Mouse (Mus musculus) lung, adult 2 months (tissue): ENCODE data around the gene Calcoco1. TPM values are rescaled to one million over a fixed set of nuclear protein-coding genes. Genes with fewer than 3 reads are reported as not detected.
A peak's percentile ranks its signal among the peaks of the same experiment; 100 is the strongest.

Experiments used
- DNase-seq: peaks from one replicate; pipeline ENCODE4 v3.0.0; 2022
- H3K4me1 ChIP-seq: fragments of 200-500 bp; 2 replicates; pipeline ENCODE4 v1.6.1; 2011; ENCODE audit warnings: low read length; ENCODE audit not compliant: control insufficient read depth, insufficient read depth
- H3K4me3 ChIP-seq: fragments of 200-500 bp; replicated peaks from 2 replicates; pipeline ENCODE3; 2011; ENCODE audit warnings: low read depth, mild to moderate bottlenecking, control low read depth, low read length; ENCODE audit errors: extremely low read depth
- CTCF ChIP-seq: fragments of 200-500 bp; IDR thresholded peaks from 2 replicates; pipeline ENCODE4 v1.5.1; 2011; ENCODE audit warnings: mild to moderate bottlenecking, low read length, control low read depth; ENCODE audit not compliant: insufficient read depth
- POLR2A ChIP-seq: fragments of 200-500 bp; IDR thresholded peaks from 2 replicates; pipeline ENCODE4 v1.6.1; 2011; ENCODE audit warnings: low read depth, mild to moderate bottlenecking, control low read depth, low read length, borderline replicate concordance; ENCODE audit errors: extremely low read depth
- WGBS: fragments of 180-500 bp; shearing (Covaris S2); methylation state at CpG from one replicate; pipeline ENCODE4 v1.1.7; 2018; 5-methylcytosine and 5-hydroxymethylcytosine counted together
- polyA plus RNA-seq: library from polyadenylated mRNA; depleted of rRNA; stranded (reverse); fragments of >200 nt; gene quantifications from 2 replicates; pipeline ENCODE4 v1.2.3, GENCODE M21; 2012

The Calcoco1 gene
- polyA plus RNA-seq, 1 experiment, result 105 TPM

DNA sequence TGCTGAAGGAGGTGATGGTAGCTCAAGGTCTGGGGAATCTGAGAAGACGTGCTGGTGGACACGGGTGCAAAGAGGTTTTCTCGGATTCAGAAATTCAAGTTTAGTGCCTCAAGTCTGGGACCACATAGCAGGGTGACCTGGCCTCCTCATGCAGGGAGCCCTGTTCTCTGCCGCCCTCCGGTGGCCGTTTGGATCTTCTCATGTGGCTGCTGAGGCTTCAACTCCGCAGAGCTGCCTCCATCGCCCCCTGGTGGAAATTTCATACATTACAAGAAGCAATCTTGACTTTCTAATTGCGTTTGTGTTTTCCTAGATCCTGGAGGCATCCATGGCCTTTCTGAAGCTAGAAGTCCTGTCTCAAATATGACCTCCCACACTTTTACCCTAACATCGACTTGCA lies 20.6 kb upstream of the Calcoco1 start:
- Histone ChIP-seq H3K4me1 (0 out of 2 replicates have a peak, but pooled peaks cover 3% of the 10 kb centered on the region), H3K4me3 (no peak overlapping the region)
- peak; percentile 99 for TF ChIP-seq CTCF
- TF ChIP-seq POLR2A, result no peak
- WGBS, result under 1% methylated on average over 10 of the region's 10 CpGs
- DNase-seq, result peak; percentile 85

DNA sequence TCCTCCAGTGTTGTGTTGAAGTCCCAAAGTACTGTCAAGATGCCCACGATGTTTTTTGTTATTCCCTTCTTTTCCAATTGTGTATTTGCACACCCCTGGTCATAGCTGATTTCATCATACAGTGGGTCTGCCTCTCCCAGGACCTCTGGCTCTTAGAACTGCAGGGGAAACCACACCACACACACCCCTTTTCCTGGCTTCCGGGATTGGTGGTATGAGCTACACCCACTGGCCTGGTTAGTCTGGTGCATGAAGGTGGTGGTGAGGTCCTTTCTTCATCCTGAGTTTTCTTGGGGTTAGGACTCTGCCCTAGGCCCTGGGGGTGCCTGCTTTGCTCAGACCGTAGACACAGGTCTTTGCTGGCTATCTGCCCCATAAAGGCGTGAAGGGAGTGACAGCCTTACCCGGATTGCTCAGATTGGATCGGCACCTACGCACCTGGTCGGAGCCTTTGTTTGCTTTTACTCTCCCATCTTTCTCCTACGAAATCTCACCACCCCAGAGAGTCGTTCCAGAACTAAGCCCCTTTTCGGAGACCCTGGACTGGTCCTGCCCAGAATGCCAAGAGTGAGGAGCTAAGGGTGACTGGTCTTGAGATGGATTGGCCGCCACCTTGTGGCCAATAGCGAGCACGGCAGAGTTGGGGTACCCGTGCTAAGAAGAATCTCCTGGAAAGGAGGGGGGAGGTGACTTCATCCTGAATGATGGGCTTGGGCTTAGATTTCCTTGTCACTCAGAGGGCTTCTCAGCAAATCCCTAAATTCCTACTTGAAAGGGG lies 17.7 kb upstream of the Calcoco1 start:
- no peak overlapping the region for H3K4me3 ChIP-seq
- TF ChIP-seq CTCF (peak; percentile 86), POLR2A (no peak)
- peak; percentile 70 for DNase-seq
- H3K4me1 ChIP-seq, result no peaks in the 10 kb centered on the region
- 21% methylated on average over 15 of the region's 15 CpGs for WGBS

DNA sequence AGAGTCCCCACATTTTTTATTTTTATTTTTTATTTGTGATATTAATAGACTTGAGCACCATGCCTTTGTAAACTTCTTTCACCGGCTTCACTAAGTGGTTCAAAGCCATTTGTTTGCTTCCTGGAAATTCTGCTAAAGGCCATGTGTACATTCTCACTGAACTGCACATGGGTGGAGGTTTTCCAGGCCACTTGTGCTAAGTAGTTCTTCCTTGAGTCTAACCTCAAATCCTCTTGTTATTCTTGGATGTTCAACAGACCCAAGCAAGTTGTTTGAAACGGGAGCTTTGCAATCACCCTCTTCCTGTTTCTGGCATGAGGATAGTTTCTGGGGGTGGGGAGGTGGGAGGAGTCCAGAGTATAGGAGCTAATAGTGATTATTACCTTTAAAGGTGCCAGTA lies 16.5 kb upstream of the Calcoco1 start:
- WGBS, result 22% methylated on average over 2 of the region's 2 CpGs
- Histone ChIP-seq H3K4me3 (no peak overlapping the region), H3K4me1 (no peaks in the 10 kb centered on the region)
- TF ChIP-seq POLR2A, result no peak
- TF ChIP-seq CTCF, result no peak
- DNase-seq, result no peak

DNA sequence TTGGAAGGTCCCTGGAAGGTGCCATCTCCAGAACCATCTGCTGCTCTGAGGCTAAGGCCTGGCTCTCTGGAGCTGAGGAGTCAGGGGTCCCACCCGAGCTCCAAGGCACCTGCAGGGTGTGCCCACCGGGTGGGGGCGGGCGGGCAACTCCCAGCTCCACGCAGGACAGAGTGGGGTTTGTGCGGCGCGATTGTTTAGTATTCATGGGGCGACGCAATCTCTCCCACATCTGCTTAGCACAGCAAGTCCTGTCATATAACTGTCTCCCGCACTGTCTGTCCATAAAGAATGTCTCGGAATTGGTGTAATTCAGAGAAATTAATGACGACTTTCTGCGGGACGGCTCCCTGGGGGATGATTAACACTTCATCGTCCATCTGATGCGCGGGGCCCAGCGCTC lies 15.1 kb upstream of the Calcoco1 start:
- DNase-seq, result no peak
- Histone ChIP-seq H3K4me1 (no peaks in the 10 kb centered on the region), H3K4me3 (no peak overlapping the region)
- 82% methylated on average over 19 of the region's 19 CpGs for WGBS
- TF ChIP-seq CTCF (no peak), POLR2A (no peak)

DNA sequence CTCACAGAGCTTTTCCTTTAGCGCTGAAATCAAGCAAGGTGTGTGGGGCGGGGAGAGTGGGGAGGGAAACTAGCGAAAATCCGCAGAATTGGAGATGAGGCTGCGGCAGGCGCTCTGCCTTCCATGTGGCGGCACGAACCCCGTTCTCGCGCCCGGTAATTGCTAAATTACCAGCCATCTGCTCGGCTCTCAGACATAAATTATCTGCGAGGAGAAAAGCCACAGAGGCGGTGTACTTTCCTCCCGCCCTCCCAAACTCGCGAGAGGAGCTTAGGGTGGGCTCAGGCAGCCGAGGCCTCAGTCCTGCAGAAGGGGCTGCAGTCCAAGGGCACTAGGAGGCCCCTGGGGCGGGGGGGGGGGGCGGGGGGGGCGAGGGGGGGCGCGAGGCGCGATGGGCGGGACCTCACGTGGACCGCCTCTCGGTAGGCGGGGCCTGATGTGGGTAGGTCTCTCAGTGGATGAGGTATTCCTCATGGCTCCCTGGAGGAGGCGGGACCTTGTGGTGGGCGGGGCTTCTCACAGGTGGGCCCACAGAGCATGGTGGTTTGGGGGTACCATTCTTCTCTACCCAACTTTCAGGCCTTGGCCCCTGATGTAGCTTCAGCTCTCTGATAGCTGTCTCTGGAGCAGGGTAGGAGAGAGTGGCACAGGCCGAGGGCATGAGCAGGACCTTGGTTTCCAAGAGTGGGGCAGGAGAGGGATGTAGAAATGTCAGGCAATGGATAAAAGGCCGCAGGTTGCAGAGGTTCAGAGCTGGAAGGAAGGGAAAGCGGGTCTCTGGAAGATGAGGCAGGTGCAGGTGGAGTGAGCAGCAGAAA lies 14.4 kb upstream of the Calcoco1 start:
- 19% methylated on average over 34 of the region's 36 CpGs for WGBS
- no peak for DNase-seq
- TF ChIP-seq CTCF (no peak), POLR2A (no peak)
- no peaks in the 10 kb centered on the region for H3K4me1 ChIP-seq
- H3K4me3 ChIP-seq, result no peak overlapping the region

DNA sequence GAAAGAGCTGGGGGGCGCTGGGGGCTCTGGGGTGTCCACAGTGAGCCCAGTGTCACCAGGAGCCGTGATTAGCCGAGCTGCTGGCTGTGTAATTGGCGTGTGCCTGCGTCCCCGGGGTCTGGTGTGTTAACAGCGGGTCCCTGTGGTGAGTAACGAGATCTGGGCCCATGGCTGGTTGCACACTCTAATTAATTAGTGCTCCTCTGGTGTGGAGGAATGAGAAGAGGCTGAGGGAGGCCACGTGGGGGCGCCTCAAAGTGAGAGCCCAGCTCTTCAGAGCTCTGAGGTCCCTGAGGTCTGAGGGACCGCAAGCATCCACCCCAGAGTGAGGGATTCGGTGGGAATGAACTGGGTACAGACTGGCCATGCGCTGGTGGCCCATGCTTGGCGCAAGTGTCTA lies 13.1 kb upstream of the Calcoco1 start:
- Histone ChIP-seq H3K4me1 (no peaks in the 10 kb centered on the region), H3K4me3 (no peak overlapping the region)
- DNase-seq, result no peak
- whole genome bisulfite sequencing, result 52% methylated on average over 14 of the region's 14 CpGs
- TF ChIP-seq POLR2A (no peak), CTCF (no peak)

DNA sequence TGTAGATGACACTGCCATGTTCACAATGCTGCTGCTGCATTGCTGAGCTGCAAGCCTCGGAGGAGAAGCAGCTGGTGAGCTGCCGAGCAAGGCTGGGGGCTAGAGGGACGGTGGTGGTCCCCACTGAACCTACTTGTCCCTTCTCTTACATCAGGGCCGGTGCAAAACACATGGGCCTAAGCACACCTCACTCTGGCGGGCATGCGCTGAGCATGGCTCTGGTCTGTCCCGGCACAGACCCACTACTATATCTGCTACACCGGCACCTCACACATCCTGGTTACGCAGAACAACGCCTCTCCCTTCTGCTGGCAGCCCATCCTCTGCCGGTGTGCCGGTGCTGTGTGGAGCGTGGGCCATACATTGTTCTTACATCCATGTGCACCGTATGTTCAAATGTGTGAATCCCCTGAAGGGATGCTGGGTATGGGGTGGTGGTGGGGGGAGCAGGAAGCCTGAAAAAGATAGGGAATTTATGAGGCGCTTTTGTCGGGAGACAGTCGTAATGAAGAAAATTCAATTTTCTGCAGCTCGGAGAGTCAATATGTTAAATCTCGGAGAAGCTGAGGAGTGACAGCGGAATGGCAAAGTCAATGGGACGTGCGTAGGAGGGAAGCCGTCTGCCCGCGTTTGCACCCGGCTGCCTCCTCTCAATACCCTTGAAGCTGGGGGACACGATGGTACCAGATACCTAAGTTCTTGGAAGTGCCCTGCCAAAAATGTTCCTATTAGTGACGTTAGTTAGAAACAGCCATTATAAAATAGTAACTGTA lies 12.0 kb upstream of the Calcoco1 start:
- H3K4me3 ChIP-seq, result no peak overlapping the region
- WGBS, result 83% methylated on average over 28 of the region's 28 CpGs
- H3K4me1 ChIP-seq, result no peaks in the 10 kb centered on the region
- no peak for DNase-seq
- no peak for TF ChIP-seq POLR2A
- TF ChIP-seq CTCF, result no peak

DNA sequence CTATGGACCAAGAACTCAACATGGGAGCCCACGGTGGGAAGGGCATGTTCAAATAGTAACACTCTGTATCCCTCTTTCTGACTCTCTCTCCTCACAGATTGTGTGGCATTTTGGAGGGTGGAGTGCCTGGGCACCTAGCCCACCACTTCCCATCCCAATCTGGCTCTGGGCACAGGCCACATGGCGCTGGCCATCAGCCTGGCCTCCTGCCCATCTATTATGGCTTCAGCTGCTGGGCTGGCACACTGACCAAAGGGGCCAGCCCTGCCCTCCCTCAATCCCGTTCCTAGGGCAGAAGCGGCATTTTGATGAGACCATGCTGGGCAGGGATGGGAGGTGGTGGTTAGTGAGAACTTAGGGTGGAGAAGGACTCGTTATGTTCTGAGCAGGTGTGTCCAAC lies 11.3 kb upstream of the Calcoco1 start:
- H3K4me1 ChIP-seq, result no peaks in the 10 kb centered on the region
- TF ChIP-seq POLR2A (no peak), CTCF (no peak)
- no peak for DNase-seq
- no peak overlapping the region for H3K4me3 ChIP-seq
- WGBS, result 71% methylated on average over 5 of the region's 5 CpGs

DNA sequence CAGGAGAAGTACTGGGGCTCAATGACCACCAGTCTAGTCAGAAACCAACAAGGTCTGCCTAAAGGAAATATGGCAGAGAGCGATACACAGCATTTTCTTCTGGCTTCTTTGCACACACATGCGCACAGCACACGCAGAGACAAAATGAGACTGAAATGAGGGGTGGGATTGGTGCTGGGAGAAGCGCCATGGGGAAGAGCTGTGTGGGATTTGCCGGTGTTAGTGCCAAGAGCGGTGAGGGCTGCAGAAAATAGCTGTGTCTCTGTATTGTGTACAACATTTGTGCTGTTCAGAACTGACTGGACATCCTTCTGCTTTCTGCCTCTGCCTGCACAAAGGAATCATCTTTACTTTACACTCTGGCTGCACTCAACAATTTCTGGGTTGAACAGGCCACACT lies 10.4 kb upstream of the Calcoco1 start:
- no peak overlapping the region for H3K4me3 ChIP-seq

DNA sequence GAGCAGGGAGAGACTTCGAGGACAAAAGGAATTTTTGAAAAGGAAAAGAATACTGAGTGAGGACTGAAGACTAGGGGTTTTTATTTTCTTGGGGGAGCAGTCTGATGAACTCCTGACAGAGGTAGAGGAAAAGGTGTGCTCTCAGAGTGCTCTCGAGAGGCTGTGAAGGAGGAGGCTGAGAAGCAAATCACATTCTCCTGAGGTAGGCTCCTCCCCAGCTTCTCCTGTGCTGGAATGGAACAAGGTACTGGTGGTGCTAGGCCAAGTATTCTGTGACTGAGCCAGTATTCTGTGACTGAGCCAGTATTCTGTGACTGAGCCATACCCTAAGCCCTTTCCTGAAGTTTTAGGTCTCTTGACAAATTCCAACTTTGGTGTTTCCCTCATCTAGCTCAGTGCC lies 6.0 kb upstream of the Calcoco1 start:
- DNase-seq, result no peak
- no peak for TF ChIP-seq POLR2A
- Histone ChIP-seq H3K4me3 (no peak overlapping the region), H3K4me1 (no peaks in the 10 kb centered on the region)
- WGBS, result 52% methylated on average over 2 of the region's 2 CpGs

More for the DNA sequence above, 10.4 kb upstream of the Calcoco1 start:
- no peaks in the 10 kb centered on the region for H3K4me1 ChIP-seq
- 88% methylated on average over 6 of the region's 6 CpGs for WGBS
- TF ChIP-seq POLR2A (no peak), CTCF (no peak)
- DNase-seq, result no peak
